Mouse (Mus musculus): ENCODE measurements at regions not wholly inside any gene's neighbourhood (a gene's known extent, or its start where the extent isn't known, plus 50 kb on each side); places are given as distances from the start of the nearest gene placed in this dataset.

GRCm38 (mm10) chr6:117489761-117490396, 321.5 kb downstream of the Cxcl12 start:
- no peak for DNase-seq (ENCODE audit: extremely low spot score, low read depth, low spot score)

DNA sequence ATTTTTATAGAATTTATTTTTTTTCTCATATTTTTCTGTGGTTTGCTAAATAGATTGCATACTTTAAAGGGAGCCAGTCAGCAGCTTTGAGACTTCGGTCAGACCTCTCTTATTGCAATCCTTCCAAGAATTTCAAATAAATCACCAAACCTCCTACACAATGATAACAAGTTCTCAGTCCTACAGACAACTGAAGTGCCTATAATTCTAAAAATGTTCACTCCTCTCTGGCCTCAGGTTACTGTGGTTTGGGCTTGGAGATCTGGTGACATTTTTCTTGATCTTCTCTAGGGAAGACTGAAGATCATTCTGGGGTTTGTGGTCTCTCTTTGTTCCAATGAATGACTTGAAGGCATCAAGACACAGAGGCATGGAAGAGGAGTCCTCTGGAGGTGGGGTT, 326.6 kb downstream of the Cxcl12 start:
- DNase-seq (ENCODE audit: extremely low spot score, low read depth, low spot score) = no peak

GRCm38 (mm10) chr6:117497337-117497736, 329.0 kb downstream of the Cxcl12 start:
- no peak for DNase-seq (ENCODE audit: extremely low spot score, low read depth, low spot score)

- no peak for DNase-seq (ENCODE audit: extremely low spot score, low read depth, low spot score)
Observed at GRCm38 (mm10) chr6:117497904-117498303, 329.6 kb downstream of the Cxcl12 start.

DNA sequence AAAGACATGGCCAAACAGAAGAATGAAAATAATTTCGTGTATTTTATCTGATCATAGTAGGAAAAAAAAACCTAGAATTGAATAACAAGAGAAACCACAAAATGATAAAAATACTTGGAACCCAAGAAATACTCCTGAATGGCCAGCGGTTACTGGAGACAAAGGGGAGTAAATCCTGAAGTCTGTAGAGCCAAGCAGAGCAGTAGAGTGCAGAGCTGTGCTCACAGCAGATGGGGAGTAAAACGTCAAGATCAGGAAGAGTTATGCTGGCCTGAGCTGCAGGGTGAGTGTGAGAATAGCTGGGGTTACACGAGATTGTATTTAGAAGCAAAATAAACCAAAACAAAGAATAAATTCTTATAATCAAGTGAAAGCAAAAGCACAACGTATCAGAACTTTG, 334.0 kb downstream of the Cxcl12 start:
- DNase-seq (ENCODE audit: extremely low spot score, low read depth, low spot score) = no peak

GRCm38 (mm10) chr6:117504771-117505170, 336.2 kb upstream of the Zfp637 start:
- no peak for DNase-seq (ENCODE audit: extremely low spot score, low read depth, low spot score)

DNA sequence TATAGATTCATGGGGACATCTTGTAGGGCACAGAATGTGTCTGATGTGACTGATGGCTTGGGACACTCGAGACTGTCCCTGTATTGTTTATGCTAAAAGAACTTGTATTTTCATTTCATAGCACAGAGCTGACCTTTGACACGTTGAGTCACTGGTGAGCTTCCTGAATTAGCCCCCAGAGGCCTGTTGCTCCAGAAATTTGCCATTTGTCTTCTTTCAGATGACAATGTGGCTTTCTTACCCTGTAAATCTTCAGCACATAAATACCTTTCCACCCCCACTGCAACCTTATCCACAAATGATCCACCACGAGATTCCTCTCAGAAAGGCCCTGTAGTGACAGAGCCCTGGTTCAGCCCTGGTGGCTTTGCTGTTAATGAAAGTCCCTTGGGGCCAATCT, 335.5 kb upstream of the Zfp637 start:
- DNase-seq (ENCODE audit: extremely low spot score, low read depth, low spot score) = no peak

DNA sequence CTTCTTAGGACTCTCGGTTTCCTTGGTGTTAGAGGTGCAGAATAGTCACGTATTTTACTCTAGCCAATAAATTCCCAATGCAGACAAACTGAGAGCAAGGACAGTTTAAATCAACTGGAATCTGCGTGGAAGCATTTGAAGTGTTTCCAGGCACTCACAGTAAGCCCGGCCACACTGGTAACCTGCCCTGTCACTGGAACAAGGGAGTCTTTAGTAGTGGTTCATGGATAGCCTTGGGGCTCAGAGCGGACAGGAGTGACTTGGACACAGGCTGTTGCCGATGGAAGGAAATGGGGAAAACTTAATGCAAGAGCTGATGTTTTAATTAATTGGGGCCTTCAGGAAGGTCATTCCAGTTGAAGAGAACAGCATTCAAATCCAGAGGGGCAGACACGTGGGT, 334.4 kb upstream of the Zfp637 start:
- DNase-seq (ENCODE audit: extremely low spot score, low read depth, low spot score) = no peak

DNA sequence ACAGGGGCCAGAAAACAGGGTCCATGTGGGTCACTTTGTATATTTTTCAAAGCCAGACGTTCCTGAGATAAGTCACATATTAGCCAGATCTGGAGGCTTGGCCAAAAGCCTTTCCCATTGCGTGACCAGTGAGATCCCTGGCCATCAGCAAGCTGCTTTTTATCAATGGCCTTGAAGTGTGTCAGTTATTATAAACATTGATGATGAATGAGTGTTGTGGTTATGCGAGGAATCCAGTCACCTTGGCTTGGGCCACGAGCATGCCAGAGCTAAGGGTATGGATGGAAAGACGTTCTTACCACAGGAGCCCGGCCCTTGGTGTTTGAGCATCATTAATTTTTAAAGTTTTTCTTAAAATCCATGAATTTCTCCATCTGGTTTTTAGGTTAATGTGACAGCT, 332.1 kb upstream of the Zfp637 start:
- no peak for DNase-seq (ENCODE audit: extremely low spot score, low read depth, low spot score)

DNA sequence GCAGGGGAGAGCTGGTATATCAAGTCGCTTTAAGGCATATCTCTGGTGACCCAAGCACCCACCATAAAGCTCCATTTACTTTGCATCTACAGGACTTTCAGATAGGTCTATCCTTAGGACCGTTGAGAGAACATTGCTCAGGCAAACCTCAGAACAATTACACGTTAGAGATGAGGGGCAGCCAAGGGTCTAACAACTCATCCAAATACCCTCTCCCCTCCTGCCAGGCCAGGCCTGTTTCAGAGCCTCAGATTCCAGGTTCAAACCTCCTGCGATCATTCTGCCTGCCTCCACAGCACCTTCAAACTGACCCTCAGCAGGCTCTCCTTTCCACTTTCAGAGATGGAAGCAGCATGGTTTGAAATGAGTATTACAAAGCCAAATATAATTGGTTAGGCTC, 331.0 kb upstream of the Zfp637 start:
- DNase-seq (ENCODE audit: extremely low spot score, low read depth, low spot score) = no peak

GRCm38 (mm10) chr6:117514831-117515230, 326.1 kb upstream of the Zfp637 start:
- no peak for DNase-seq (ENCODE audit: extremely low spot score, low read depth, low spot score)

DNA sequence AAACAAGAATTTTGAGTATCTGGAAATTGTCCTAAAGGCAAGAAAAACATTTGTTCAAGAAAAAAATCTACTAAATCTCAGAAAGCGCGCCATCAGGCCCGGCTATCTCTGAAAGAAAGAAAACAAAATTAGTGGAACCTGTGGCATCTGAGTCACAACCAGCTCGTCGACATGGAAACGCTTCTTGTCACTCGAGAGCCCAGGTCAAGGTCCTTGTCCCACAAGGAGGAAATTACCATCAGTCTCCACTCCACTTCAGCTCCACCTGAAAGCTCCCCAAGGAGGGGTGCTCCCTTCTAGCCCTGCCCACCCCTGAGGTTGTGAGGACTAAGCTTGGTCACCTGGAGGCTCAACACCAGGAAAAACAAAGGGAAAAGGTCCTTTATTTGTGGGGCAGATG, 324.1 kb upstream of the Zfp637 start:
- no peak for DNase-seq (ENCODE audit: extremely low spot score, low read depth, low spot score)

GRCm38 (mm10) chr6:117518939-117519338, 322.0 kb upstream of the Zfp637 start:
- DNase-seq (ENCODE audit: extremely low spot score, low read depth, low spot score) = no peak

- DNase-seq (ENCODE audit: extremely low spot score, low read depth, low spot score) = no peak
Observed at GRCm38 (mm10) chr6:117519466-117519865, 321.5 kb upstream of the Zfp637 start.

GRCm38 (mm10) chr6:117526161-117526935, 314.6 kb upstream of the Zfp637 start:
- no peak for DNase-seq (ENCODE audit: extremely low spot score, low read depth, low spot score)

DNA sequence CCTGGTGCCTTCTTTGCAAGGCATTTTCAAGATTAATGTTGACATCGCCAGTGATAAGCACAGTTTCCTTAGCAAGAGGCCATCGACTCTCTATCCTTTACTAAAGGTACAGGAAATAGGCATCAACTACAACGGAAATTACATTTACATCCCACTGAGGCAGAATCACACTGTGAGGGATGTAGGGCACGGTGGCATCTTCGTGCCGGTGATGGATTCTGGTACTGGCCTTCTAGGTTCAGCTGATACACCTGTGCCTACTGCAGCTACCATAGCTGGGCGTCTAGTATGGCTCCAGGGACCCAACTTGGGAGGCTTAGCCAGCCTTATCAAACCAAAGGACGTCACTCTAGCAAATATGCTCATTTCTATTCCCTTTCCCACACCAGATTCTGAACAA, 313.5 kb upstream of the Zfp637 start:
- DNase-seq (ENCODE audit: extremely low spot score, low read depth, low spot score) = no peak

DNA sequence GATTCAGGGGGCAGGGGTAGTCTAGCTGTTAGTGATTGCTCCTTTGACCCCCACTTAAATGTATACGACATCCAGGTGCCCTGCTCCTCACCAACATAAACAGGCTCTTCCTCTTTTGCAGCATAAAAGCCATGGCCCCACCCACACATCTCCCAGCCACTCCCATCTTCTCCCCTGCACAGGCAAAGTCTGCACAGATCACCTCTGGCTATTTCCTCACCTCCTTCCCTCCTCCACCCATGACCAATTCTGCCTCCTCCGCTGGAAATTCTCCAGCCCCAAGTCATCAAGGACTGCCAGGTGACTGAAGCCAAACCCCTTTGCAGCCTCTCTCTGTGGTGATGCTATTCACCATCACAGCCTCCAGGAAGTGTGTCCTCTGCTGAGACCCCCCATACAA, 306.8 kb upstream of the Zfp637 start:
- no peak for DNase-seq (ENCODE audit: extremely low spot score, low read depth, low spot score)

DNA sequence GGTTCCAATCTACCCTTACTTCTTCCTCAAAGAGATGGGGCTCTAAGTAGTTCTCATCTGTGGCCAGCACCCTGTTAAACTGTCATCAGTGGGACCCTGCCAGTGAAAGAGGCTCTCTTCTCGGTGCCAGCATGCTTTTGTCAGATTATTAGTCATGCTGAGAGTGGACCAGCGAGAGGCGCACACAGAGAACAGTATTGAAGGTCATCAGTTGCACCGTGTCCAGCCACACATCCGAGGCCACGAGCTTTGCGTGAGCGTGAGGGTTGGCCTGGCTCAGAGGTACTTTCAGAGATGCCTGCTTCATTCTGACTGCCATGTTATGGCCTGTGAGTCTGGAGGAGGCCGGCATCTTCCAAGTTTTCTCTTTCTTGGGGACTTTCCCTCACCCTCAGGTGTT, 306.0 kb upstream of the Zfp637 start:
- DNase-seq (ENCODE audit: extremely low spot score, low read depth, low spot score) = no peak

GRCm38 (mm10) chr6:117536084-117536483, 304.9 kb upstream of the Zfp637 start:
- no peak for DNase-seq (ENCODE audit: extremely low spot score, low read depth, low spot score)

GRCm38 (mm10) chr6:117542431-117542830, 298.5 kb upstream of the Zfp637 start:
- DNase-seq (ENCODE audit: extremely low spot score, low read depth, low spot score) = no peak

DNA sequence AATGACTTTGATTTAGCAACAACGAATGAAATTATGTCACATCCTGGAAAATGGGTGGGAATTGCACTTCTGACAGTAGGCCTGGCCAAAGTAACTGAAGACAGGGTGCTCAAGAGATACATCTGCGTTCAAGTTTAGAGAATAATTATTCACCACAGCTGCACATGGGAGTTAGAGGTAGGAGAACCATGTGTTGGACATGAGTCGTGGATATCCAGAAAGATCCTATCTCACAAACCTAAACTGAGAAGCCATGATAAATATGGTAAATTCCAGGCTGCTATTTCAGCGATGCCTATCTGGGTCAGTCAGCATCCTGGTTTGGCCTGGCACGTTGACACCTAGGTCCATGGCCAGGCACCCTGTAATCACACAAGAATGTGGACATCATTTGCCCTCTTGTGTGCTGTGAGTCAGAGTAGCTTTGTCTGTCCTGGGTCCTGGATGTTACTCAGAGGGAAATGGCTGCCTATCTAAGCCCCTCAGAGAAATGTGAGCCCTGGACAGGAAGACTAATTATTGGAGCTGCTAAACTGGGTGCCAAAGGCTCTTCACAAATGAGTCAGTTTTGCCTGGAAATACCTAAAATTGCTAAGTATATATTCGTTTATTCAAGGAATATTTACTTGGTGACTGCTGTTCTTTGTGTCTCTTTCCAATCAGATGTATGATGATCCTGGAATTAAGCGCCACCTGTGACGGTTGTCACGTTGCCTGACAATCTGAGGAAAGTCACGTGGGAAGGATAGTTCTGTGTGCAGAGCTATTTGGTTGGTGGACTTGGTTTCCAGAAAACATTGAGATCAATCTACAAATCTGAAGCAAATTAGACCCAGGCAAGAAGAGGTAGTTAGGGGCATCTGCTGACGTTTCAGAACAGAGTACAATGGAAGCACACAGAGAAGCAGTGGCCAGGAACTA, 296.4 kb upstream of the Zfp637 start:
- no peak for DNase-seq (ENCODE audit: extremely low spot score, low read depth, low spot score)

- no peak for DNase-seq (ENCODE audit: extremely low spot score, low read depth, low spot score)
Observed at GRCm38 (mm10) chr6:117550930-117551329, 290.1 kb upstream of the Zfp637 start.
